Mouse (Mus musculus) gastrocnemius, adult 8-10 months (tissue): Measurements from ENCODE around the gene Afmid. TPM values are rescaled to one million over a fixed set of nuclear protein-coding genes. Genes with fewer than 3 reads are reported as not detected.
"Not testable (repeated sequence)": the region's sequence is repeated elsewhere in the genome, so short reads cannot be mapped to it uniquely, and the experiment has no call there.

Source experiments
- DNase-seq, 2 experiments: peaks; one replicate each; pipeline ENCODE4 v3.0.0; 2022; ENCODE audit warnings: low spot score in 2 of 2
- total RNA-seq, 4 experiments: library from RNA; stranded (reverse); gene quantifications; 2 replicates each; pipeline ENCODE4 v1.2.4; 2022

Afmid gene
- total RNA-seq, 4 experiments from 2014 or later = 2.0 to 4.6 (median 3.4) TPM

DNA sequence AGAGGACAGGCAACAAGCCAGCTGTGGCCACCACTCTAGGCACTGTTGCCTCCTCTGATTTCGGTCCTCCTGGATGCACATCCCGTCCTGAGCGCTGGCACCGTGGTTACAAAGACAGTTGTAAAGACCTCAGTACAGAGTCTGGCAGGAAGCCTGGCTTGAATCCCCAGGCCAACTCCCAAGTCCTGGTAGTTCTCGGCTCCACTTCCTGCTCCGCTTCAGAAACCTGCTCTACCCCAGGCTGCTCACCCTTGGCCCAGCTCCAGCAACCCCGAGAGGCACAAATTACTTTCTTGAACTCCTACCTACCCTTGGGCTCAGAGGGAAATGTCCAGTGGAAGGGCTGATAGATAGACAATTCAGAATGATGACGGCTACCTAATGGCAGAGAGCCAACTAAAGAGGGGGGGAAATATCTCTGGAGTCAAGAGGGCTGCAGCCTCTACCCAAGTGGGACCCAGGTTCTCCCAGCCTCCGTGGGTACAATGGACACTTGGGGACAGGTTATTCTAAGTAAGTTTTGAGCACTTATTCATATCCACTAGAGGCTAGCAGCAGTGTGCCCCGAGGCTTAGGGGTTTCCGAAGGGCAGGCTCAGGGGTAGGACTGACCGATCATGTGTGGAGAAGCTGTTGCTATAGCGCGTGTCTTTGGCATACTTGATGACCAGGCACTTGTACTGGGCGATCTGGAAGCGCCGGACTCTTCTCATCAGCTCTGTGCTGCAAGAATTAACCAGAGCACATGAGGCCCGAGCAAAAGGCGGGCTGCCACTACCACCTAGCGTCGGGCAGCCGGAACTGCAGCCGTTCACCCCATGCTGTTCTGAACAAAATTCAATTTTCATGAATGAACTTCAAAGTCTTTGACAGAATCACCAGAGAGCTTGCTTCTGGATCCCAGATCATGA is 1.4 kb upstream of the Afmid start:
- DNase-seq = peak; percentile 70 to 72

DNA sequence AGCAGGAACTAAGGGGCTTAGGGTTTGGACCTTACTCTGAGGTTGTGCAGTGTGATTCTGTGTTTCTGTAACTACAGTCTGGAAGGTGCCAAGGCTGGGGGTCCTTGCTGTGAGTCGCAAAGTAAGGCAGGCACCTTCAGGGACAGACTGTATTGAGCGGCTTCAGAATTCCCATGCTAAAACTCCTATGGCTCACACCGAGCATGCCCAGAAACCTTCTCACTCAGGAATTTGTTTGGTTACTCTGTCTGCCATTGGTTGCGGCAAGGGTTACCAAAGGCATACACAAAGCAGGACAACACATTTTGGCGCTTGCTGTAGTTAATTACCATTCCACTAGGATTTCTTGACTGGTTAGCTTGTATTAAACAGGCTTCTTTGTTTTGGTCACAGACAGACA is 440 bp downstream of the Afmid start:
- no peak for DNase-seq

GRCm38 (mm10) chr11:117826916-117827315 is 1.2 kb downstream of the Afmid start:
- no peak for DNase-seq

GRCm38 (mm10) chr11:117827386-117827785 is 1.7 kb downstream of the Afmid start:
- no peak for DNase-seq

- no peak for DNase-seq
These were observed 2.6 kb downstream of the Afmid start for GRCm38 (mm10) chr11:117828149-117828887.

DNA sequence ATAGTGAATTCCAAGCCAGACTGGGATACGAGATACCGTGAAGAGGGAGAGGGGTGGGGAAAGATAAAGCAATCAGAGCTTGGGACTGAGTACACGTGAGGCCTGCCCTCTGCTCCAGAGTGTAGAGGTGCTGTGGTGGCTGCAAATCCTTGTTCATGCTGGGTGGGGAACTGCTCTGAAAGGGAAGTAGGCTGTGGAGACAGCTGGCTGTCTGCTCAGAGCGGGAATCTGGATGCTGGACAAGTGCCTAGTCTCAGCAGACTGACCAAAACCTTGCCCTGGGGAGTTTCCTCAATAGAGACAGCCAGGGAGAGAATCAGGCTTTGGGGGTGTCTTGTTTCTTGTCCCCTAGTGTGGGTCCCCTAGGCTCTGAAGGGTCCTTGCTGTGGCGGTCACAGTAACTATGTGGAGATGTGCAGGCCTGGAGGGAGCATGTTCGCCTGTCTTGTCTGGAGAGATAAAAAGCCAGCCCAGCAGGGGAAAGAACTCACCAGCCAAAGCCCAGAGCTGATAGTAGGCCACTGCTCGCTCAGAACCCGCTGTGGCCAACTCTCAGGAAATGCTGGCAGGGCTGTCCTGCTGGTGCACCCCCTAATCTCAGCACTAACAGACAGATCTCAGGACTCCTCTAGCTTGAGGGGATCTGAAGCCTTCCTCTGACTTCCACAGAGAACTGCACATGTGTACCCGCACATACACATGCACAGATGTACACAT is 3.3 kb downstream of the Afmid start:
- DNase-seq = no peak

DNA sequence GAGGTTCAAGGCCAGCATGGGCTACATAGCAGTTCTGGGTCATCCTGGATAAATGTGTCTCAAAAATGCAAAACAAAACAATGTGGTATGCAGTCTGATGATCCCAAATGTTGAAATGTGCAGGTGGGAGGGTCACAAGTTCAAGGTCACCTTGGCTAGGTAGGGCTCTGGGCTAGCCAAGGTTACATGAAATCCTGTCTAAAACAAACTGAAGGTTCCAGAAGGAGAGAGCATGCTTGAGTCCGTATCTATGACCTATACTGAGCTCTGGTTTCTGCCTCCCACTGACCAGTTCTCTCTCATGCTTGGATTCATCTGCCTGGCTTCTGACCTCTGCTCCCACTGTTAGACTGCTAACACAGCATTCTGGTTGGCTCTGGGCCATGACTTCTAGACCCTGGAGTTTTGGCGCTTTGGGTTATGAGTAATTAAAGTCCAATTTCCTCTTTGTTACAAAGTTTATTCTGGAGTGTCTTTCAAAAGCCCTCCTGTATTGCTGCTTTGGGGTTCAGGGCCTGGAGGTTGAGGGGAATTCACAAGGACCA is 4.0 kb downstream of the Afmid start:
- DNase-seq = no peak

GRCm38 (mm10) chr11:117830401-117830800 is 4.7 kb downstream of the Afmid start:
- no peak for DNase-seq

DNA sequence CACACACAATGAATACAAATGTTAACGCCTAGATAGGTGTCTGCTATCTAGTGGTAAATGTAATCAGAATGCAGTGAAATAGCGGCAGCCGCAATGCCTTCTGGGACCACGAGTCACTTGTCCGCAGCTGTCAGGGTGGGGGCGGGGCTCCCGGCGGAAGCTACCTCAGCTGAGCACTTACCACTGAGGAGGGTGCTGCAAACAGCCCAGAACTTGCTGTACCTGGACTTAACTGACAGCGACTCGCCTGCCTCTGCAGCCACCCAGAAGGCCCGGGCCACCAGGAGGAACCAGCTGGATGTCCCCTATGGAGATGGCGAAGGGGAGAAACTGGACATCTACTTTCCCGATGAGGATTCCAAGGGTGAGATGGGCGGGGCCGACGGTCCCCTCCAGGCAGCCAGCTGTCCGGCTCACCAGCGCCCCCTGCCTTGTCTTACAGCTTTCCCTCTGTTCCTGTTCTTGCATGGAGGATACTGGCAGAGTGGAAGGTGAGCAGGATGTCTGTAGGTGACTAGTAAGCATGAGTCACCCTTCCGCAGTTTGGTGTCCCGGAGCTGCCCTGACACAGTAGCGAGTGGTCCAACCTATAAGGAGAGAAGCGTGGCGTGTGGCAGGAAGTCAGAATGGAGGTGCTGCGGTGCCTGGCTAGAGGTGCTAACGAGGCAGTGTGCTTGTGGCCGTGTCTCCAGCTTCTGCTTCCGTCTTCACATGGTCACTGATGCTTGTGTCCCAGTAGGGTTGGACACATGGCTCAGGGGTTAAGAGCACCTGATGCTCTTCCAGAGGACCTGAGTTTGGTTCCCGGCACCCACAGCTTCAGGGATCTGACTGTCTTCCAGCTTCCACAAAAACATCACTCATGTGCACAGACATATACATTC is 6.6 kb downstream of the Afmid start:
- DNase-seq = peak; percentile 61 to 72

DNA sequence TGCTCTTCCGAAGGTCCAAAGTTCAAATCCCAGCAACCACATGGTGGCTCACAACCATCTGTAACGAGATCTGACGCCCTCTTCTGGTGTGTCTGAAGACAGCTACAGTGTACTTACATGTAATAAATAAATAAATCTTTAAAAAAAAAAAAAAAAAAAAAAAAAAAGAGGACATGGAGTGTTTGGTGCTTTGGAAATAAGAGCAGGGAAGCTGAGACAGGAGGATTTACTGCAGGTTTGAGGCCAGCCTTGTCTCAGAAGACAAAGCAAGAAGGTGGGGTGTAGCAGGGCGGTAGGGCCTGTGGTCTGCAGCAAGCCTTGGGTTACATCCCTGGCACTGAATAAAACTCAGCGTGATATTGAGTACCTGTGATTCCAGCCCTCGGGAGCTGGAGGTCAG is 7.8 kb downstream of the Afmid start:
- not testable (repeated sequence) for DNase-seq

- no peak for DNase-seq
These were observed 8.4 kb downstream of the Afmid start for GRCm38 (mm10) chr11:117834086-117834485.

- DNase-seq = no peak
These were observed 10.6 kb downstream of the Afmid start for GRCm38 (mm10) chr11:117836306-117836705.

DNA sequence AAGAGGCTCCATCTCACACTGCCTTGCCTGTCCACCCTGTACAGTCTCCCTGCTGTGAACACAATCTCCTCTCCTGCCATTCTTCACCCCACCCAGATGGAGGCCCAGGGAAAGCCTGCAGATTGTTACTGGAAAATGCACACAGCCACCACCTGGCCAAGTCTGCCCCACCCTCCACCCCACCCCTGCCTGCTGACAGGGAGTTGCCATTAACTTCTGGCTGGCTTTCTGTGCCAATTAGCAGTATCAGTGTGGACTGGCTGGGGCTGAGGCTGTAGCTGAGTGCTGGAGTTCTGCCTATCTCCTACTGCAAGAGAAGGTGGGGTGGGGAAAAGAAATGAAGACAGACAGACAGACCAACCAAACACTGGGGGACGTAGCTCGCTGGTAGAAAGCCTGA is 12.8 kb downstream of the Afmid start:
- no peak for DNase-seq

- DNase-seq = no peak
These were observed 13.3 kb downstream of the Afmid start for GRCm38 (mm10) chr11:117839021-117839420.

- DNase-seq = no peak
These were observed 15.2 kb downstream of the Afmid start for GRCm38 (mm10) chr11:117840910-117841309.

DNA sequence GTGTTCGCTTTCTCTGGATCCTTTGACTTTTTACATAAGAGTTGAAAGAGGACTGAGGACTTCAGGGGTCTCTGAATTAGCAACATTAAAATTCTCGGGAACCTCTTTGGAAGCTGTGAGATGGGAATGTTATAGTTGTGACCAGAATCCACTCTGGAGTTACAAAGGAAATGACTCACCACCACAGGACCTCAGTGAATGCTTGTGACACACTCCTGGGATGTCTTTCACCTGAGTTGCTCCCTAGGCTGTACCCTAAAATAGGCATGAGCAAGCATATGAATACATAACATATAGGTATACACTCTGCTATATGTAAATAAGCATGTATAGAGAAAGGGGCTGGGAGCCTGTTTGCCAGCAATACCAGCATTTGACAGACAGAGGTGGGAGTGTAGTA is 17.7 kb downstream of the Afmid start:
- DNase-seq = no peak

- DNase-seq = no peak
These were observed 19.3 kb downstream of the Afmid start for GRCm38 (mm10) chr11:117844997-117845396.

DNA sequence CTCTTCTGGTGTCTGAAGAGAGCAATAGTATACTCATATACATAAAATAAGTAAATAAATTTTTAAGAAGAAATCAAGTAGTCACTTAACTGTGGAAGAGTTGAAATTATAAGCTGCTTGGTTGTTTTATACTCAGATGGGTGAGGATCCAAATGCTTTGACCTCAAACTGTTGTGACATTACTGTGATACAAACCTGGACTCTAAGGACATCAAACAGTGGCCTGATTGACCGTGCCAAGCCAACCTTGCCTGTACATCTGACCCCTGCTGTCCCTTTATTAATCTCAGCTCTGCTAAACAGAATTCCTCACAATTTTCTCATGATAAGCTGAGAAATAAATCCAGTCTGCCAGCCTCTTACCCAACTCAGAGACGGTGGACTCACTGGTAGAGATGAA is 19.9 kb downstream of the Afmid start:
- no peak for DNase-seq

DNA sequence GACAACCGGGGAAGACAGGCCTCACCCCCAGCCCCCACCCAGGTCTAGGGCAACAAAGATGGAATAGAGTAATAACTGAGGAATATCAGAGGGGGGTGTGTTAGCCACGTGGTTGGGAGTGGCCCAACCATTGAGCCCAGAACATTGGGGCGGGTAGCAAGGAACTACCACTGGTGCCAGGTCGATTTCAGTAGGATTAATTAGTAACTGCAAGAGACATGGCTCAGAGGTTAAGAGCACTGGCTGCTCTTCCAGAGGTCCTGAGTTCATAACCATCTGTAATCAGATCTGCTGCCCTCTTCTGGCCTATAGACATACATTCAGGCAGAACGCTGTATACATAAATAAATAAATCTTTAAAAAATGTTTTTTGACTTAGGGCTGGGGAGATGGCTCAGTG is 20.9 kb downstream of the Afmid start:
- DNase-seq = no peak

DNA sequence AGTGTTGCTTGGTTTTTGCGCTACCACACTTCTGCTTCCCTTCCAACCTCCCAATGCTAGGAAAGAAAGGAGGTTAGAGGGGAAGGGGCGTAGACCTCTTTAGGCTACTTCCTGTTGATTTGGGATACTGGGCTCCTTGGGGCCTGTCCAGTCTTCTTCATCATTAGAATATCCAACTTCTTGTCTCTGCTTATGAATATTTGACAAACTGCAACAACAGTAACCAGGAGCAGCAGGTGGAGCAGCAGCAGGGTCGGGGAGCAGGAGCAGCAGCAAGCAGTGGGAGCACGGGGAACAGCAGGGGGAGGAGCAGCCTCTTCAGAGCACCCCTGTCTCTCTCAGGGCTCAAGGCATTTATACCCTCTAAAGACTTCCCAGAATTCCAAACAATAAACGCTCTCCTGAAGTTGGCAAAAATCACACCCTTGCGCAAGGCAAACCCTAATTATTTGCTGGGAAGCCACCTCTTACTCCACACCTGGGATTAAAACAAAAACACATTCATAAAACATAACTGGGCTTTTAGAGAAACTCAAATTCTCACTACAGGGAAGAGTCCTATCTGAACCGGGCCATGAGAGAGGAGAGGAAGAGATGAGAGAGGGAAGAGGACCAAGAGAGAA is 22.0 kb downstream of the Afmid start:
- no peak for DNase-seq
